Mouse (Mus musculus) liver, embryonic 14.5 days (tissue): ENCODE results near the gene Vps51. TPM values are rescaled to one million over a fixed set of nuclear protein-coding genes. Genes with fewer than 3 reads are reported as not detected.
"Not testable (repeated sequence)": the region's sequence is repeated elsewhere in the genome, so short reads cannot be mapped to it uniquely, and the experiment has no call there.

Source experiments
- ATAC-seq: fragments of 200-750 bp; cut with Nextera tagmentation; 2 replicates; pipeline ENCODE4 v1.8.0; 2017; ENCODE audit warnings: moderate number of reproducible peaks, mild to moderate bottlenecking, moderate library complexity; ENCODE audit not compliant: insufficient read depth
- DNase-seq, 3 experiments: peaks; one replicate each; pipeline ENCODE4 v3.0.0-alpha.2; 2012 to 2013; ENCODE audit warnings: low read depth in 3 of 3, low spot score in 3 of 3
- H3K27ac ChIP-seq: fragments of 300-500 bp; sonication (generic); 2 replicates; pipeline ENCODE4 v1.5.1; 2014; ENCODE audit warnings: moderate library complexity, mild to moderate bottlenecking, control low read depth, inconsistent platforms
- H3K27me3 ChIP-seq: fragments of 300-500 bp; sonication (generic); 2 replicates; pipeline ENCODE4 v1.6.1; 2014; ENCODE audit warnings: mild to moderate bottlenecking, low read length, moderate library complexity; ENCODE audit not compliant: control insufficient read depth, insufficient read depth
- H3K36me3 ChIP-seq: fragments of 300-500 bp; sonication (generic); replicated peaks from 2 replicates; pipeline ENCODE4 v1.6.1; 2014; ENCODE audit warnings: low read depth; ENCODE audit not compliant: control insufficient read depth, insufficient read depth
- H3K4me1 ChIP-seq, 2 experiments: fragments of 200-500 bp in 1 of 2; fragments of 300-500 bp in 1 of 2; sonication (generic) in 1 of 2; replicated peaks; 2 replicates each; pipeline ENCODE4 v1.6.1; 2012 to 2014; ENCODE audit warnings: antibody characterized with exemption in 1 of 2, inconsistent platforms in 1 of 2, low read length in 1 of 2; ENCODE audit not compliant: control insufficient read depth in 2 of 2, insufficient read depth in 2 of 2
- H3K4me2 ChIP-seq: fragments of 300-500 bp; sonication (generic); 2 replicates; pipeline ENCODE4 v1.6.1; 2014; ENCODE audit warnings: low read depth, mild to moderate bottlenecking, control low read depth, moderate library complexity
- H3K4me3 ChIP-seq, 2 experiments: fragments of 200-500 bp in 1 of 2; fragments of 300-500 bp in 1 of 2; sonication (generic) in 1 of 2; 2 replicates each; pipeline ENCODE4 v1.5.1; 2012 to 2014; ENCODE audit warnings: low read depth in 2 of 2, low read length in 2 of 2, mild to moderate bottlenecking in 2 of 2, control low read depth in 1 of 2, inconsistent platforms in 1 of 2, moderate library complexity in 1 of 2; ENCODE audit not compliant: insufficient read depth in 1 of 2
- H3K9ac ChIP-seq: fragments of 300-500 bp; sonication (generic); replicated peaks from 2 replicates; pipeline ENCODE4 v1.6.1; 2014; ENCODE audit warnings: mild to moderate bottlenecking, control low read depth, moderate library complexity
- H3K9me3 ChIP-seq: fragments of 300-500 bp; sonication (generic); 2 replicates; pipeline ENCODE4 v1.6.1; 2016; ENCODE audit warnings: low read length, mixed read lengths; ENCODE audit not compliant: control insufficient read depth
- CTCF ChIP-seq: IDR thresholded peaks from 2 replicates; pipeline ENCODE4 v1.5.1; 2016; ENCODE audit warnings: antibody characterized with exemption, low read depth, control low read depth
- EP300 ChIP-seq: IDR thresholded peaks from 2 replicates; pipeline ENCODE4 v1.6.1; 2016; ENCODE audit warnings: antibody characterized with exemption, low read depth
- WGBS: fragments of 180-500 bp; shearing (Covaris S2); extraction: QIAGEN DNeasy Blood & Tissue Kit; methylation state at CpG from one replicate; pipeline ENCODE4 v1.1.7; 2014; ENCODE audit not compliant: insufficient replicate concordance; 5-methylcytosine and 5-hydroxymethylcytosine counted together
- polyA plus RNA-seq, 2 experiments: library from polyadenylated mRNA; depleted of rRNA in 1 of 2; stranded (reverse) in 1 of 2; unstranded in 1 of 2; fragments of >200 nt; fragmentation: Nextera tagmentation in 1 of 2; extraction: Ambion mirVana in 1 of 2; gene quantifications; 2 replicates each; pipeline versions ENCODE4 v1.2.1 to v1.2.3; 2012 to 2014

The Vps51 gene
- polyA plus RNA-seq, 2 experiments: 19.9 to 21.9 TPM

DNA sequence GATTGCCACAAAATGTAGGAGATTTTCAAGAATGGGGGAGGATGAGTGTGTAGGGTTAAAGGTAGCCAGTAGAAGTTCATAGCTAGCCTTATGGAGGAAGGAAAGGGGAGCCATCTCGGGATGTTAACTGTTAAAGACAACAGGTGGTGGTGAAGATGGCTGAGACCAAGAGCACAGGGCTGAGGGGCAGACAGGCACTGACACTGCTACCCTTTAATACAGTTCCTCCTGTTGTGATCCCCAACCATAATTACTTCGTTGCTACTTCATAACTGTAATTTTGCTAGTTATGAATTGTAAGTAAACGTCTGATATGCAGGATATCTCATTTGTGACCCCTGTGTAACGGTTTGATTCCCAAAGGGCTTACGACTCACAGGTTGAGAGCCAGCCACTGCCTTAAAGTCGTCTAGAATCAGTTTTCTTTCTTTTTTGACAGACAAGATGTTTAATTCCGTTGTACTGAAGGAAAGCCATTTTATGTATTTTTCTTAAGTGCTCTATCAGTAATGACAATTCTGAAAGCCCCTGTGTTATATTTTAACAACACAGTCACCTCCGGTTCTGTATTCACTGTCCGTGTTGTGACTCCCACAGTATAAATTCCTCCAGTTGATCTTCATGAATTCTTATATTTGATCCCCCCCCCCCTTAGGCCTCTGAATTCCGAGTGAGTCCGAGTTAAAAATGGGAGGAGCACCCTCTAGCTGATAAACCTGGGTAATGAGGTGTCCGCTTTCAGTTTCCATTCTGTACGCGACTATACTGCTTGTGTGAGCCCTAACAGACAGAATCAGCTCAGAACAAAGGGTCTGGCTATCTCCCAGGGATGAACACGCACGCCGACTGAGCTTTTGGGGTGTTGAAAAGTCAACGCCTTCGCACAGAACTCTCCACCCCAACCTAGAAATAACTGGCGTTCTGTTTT, 31.4 kb downstream of the Vps51 start:
- TF ChIP-seq EP300: no peak
- peak; percentile 44 for TF ChIP-seq CTCF
- peak overlapping the region; percentile 96 for H3K27ac ChIP-seq
- H3K4me1 ChIP-seq: peaks cover 15 to 21% of the 10 kb centered on the region in 2 experiments
- no peaks in the 10 kb centered on the region for H3K27me3 ChIP-seq
- peaks cover 25% of the 10 kb centered on the region for H3K36me3 ChIP-seq
- 11% methylated on average over 20 of the region's 20 CpGs for WGBS
- H3K9me3 ChIP-seq: no peaks in the 10 kb centered on the region
- peak overlapping the region; percentile 99 for H3K4me2 ChIP-seq
- peak; percentile 53 for ATAC-seq
- DNase-seq: peak; percentile 49 to 66 (median 51)
- H3K4me3 ChIP-seq: peak overlapping the region; percentile 90 to 91
- H3K9ac ChIP-seq: peak overlapping the region; percentile 97

DNA sequence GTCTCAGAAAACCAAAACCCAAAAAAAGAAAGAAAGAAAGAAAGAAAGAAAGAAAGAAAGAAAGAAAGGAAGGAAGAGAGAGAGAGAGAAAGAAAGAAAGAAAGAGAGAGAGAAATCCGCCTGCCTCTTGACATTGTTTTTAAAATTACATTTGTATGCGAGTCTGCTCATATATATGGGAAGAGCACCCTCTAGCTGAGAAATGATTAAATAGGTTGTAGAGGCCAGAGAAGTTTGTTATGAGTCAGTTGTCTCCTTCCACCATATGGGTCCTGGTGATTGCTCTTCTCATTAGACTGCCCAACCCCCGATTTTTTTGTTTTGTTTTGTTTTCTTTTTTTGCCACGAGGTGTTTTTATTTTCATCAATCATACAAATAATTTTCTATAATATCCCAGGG, 32.9 kb downstream of the Vps51 start:
- not testable (repeated sequence) for H3K27me3 ChIP-seq, H3K9ac ChIP-seq, ATAC-seq, H3K4me3 ChIP-seq, H3K9me3 ChIP-seq, H3K4me2 ChIP-seq, H3K36me3 ChIP-seq, H3K27ac ChIP-seq
- WGBS: 33% methylated on average over 4 of the region's 4 CpGs
- peak; percentile 44 for TF ChIP-seq CTCF
- peak in 1 of 3 experiments; percentile 37 for DNase-seq
- H3K4me1 ChIP-seq: peaks cover 15 to 21% of the 10 kb centered on the region in 2 experiments

DNA sequence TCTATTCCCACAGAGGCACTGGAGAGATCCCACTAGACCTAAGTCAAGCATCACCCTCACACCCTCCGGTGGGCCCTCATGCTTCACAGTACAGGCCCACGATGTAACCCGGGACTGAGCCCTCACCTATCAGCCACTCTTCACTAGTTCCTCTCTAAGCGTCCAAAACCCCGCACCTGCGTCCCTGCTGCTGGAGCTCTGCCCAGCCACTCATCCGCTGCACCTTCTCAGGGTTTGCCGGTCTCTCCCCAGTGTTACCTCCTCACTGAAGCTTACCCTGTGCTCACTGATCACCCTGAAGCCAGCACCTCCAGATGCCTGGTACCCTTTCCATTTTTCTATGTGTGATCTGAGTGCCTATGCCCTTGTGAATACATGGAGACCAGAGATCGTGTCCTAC, 34.7 kb downstream of the Vps51 start:
- ATAC-seq: no peak
- no peak for DNase-seq
- no peak overlapping the region for H3K4me2 ChIP-seq
- H3K27me3 ChIP-seq: no peaks in the 10 kb centered on the region
- no peak overlapping the region for H3K4me3 ChIP-seq
- H3K4me1 ChIP-seq: peaks cover 3 to 7% of the 10 kb centered on the region in 2 experiments; a peak in 3 of 4 replicates
- H3K9ac ChIP-seq: no peak overlapping the region
- WGBS: 77% methylated on average over 9 of the region's 9 CpGs
- H3K36me3 ChIP-seq: no peaks in the 10 kb centered on the region
- no peak overlapping the region for H3K27ac ChIP-seq
- H3K9me3 ChIP-seq: no peaks in the 10 kb centered on the region
- no peak for TF ChIP-seq EP300
- no peak for TF ChIP-seq CTCF

DNA sequence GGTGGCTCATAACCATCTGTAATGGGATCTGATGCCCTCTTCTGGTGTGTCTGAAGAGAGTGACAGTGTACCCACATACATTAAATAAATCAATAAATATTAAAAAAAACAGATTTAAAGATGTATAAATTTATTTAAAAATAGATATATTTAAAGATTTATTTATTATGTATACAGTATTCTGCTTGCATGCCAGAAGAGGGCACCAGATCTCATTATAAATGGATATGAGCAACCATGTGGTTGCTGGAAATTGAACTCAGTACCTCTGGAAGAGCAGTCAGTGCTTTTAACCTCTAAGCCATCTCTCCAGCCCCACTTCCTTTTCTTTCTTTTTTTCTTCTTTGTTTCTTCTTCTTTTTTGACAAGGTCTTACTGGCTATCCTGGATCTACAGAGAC, 37.0 kb downstream of the Vps51 start:
- no peak for ATAC-seq
- DNase-seq: no peak
- TF ChIP-seq EP300 (no peak), CTCF (peak; percentile 24; the same call in 1 of the 2 replicates)
- H3K9ac ChIP-seq: no peak overlapping the region
- H3K4me1 ChIP-seq: peaks cover 0 to 8% of the 10 kb centered on the region in 2 experiments; a peak in 2 of 4 replicates
- H3K27me3 ChIP-seq: no peaks in the 10 kb centered on the region
- H3K27ac ChIP-seq: no peak overlapping the region
- H3K36me3 ChIP-seq: no peaks in the 10 kb centered on the region
- no peak overlapping the region for H3K4me2 ChIP-seq
- no peak overlapping the region for H3K4me3 ChIP-seq
- no peaks in the 10 kb centered on the region for H3K9me3 ChIP-seq

DNA sequence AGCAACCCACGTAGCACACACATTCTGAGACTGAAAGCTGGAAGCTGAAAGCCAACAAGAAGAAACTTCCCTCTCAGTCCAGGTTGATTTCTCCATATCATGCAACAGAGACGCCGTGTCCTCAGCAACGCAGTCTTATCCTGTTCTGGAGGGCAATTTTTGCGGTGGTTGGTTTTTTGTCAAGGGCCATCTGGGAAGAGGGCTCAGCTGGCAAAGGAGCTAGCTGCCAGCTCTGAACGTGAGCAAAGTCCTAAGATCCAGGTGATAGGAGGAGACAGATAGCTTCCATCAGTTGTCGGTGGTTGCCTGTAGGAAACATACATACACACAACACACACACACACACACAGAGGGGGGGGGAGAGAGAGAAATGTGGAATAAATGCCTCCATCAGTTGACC, 38.7 kb downstream of the Vps51 start:
- no peak overlapping the region for H3K4me2 ChIP-seq
- H3K27me3 ChIP-seq: no peaks in the 10 kb centered on the region
- H3K9ac ChIP-seq: no peak overlapping the region
- no peak overlapping the region for H3K27ac ChIP-seq
- peaks cover 0 to 7% of the 10 kb centered on the region in 2 experiments; a peak in 2 of 4 replicates for H3K4me1 ChIP-seq
- WGBS: 55% methylated on average over 7 of the region's 7 CpGs
- H3K4me3 ChIP-seq: no peak overlapping the region
- TF ChIP-seq EP300 (no peak), CTCF (no peak)
- ATAC-seq: no peak
- DNase-seq: no peak
- H3K36me3 ChIP-seq: no peaks in the 10 kb centered on the region
- H3K9me3 ChIP-seq: no peaks in the 10 kb centered on the region
